Mouse (Mus musculus): ENCODE data around the gene Taf6l. TPM values are rescaled to one million over a fixed set of nuclear protein-coding genes. Genes with fewer than 3 reads are reported as not detected.

Gene Taf6l
- total and polyA plus RNA-seq, 3 experiments = 20.4 to 25.7 (median 25.5) TPM

DNA sequence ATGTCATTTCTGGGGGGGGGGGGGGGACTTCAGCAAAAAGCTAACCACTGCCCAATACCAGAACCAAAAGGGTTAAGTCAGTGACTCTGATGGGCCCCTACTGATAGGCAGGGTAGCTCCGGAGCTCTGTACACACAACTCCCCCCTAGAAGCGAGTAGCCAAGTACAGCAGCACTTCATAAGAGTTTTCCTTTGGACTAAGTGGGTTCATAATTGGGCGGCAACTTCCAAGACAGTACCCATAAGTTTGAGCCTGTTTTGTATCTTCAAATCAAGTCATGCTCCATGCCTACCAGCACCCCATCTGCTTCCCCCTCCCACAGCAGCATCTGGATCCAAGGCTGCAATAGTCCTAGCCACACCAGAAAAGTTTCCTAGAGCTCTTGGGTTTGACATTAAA, 30.6 kb downstream of the Taf6l start:
- no peak overlapping the region for H3K4me3 ChIP-seq (replicated peaks in 1 of 3; ENCODE audit: low read depth in 2 of 3, low read length in 2 of 3, poor library complexity in 1 of 3)
- DNase-seq (ENCODE audit: extremely low read depth) = no peak
- no peaks in the 10 kb centered on the region for H3K27me3 ChIP-seq (replicated peaks)
- H3K4me1 ChIP-seq (ENCODE audit: control insufficient read depth in 1 of 2, insufficient read depth in 2 of 2) = peaks cover 0 to 26% of the 10 kb centered on the region in 2 experiments; a peak in 2 of 4 replicates
- H3K4me2 ChIP-seq (ENCODE audit: insufficient read depth, low read depth, poor library complexity, severe bottlenecking) = peak overlapping the region; percentile 97
- in situ Hi-C loops (cut with MboI; ENCODE audit: low pct_ligation_motif_present, low pct_unique_long_range_greater_than_20kb, low sequenced_read_pairs) = no loop called here
- peak overlapping the region; percentile 80 for H3K9ac ChIP-seq (ENCODE audit: insufficient read depth, low read depth)
- TF ChIP-seq MXI1 (IDR thresholded peaks at IDR 0.05; ENCODE audit: low read depth, low read length) = no peak
- TF ChIP-seq E2F4 (IDR thresholded peaks at IDR 0.05; ENCODE audit: insufficient replicate concordance, low read depth, low read length) = no peak
- TF ChIP-seq HCFC1 (IDR thresholded peaks at IDR 0.05; ENCODE audit: low read depth, low read length) = no peak
- TF ChIP-seq TCF12 (IDR thresholded peaks at IDR 0.05; ENCODE audit: low read depth, low read length) = no peak
- no peak for TF ChIP-seq USF1 (IDR thresholded peaks at IDR 0.05; ENCODE audit: low read depth, low read length)
- no peak for TF ChIP-seq MEF2A (IDR thresholded peaks at IDR 0.05; ENCODE audit: borderline replicate concordance, low read depth, low read length)
- no peak for TF ChIP-seq ELF1 (IDR thresholded peaks at IDR 0.05; ENCODE audit: low read depth, low read length)
- no peak for TF ChIP-seq UBTF (IDR thresholded peaks at IDR 0.05; ENCODE audit: low read depth, low read length)
- no peak for TF ChIP-seq NRF1 (IDR thresholded peaks at IDR 0.05; ENCODE audit: low read depth, low read length)
- TF ChIP-seq USF2 (conservative IDR thresholded peaks at IDR 0.05; ENCODE audit: low read depth, low read length) = no peak
- TF ChIP-seq TBP (conservative IDR thresholded peaks at IDR 0.05; ENCODE audit: low read depth, low read length) = no peak
- TF ChIP-seq ZKSCAN1 (IDR thresholded peaks at IDR 0.05; ENCODE audit: borderline replicate concordance, low read depth, low read length) = no peak
- H3K79me2 ChIP-seq (replicated peaks; ENCODE audit: control insufficient read depth, extremely low read depth, insufficient read depth, poor library complexity, severe bottlenecking) = peaks cover 45% of the 10 kb centered on the region
- no peak overlapping the region for H3K27ac ChIP-seq (ENCODE audit: insufficient read depth, low read depth)
- dilution Hi-C loops (cut with MboI; ENCODE audit: extremely low pct_ligation_motif_present, extremely low pct_unique_long_range_greater_than_20kb, low sequenced_read_pairs) = no loop called here
- peaks cover 32 to 41% of the 10 kb centered on the region in 2 experiments for H3K36me3 ChIP-seq (replicated peaks in 1 of 2; ENCODE audit: control insufficient read depth in 1 of 2, insufficient read depth in 1 of 2, low read length in 1 of 2)
- H3K9me3 ChIP-seq (replicated peaks; ENCODE audit: low read length) = no peaks in the 10 kb centered on the region

DNA sequence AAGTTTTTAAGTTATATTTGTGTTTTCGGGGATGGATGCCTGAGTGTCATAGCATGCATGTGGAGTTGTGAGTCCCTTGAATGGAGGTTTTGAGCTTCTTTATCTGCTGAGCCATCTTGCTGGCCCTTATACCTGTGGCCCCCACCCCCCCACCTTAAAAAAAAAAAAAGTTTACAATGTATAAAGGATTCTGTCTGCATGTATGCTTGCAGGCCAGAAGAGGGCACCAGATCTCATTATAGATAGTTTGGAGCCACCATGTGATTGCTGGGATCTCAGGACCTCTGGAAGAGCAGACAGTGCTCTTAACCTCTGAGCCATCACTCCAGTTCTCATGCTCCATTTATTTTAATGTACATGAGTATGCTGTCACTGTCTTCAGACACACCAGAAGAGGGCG, 38.8 kb downstream of the Taf6l start:
- no peak for DNase-seq (ENCODE audit: extremely low read depth)
- no peak overlapping the region for H3K4me2 ChIP-seq (ENCODE audit: insufficient read depth, low read depth, poor library complexity, severe bottlenecking)
- no peak overlapping the region for H3K4me3 ChIP-seq (replicated peaks in 1 of 3; ENCODE audit: low read depth in 2 of 3, low read length in 2 of 3, poor library complexity in 1 of 3)
- no peak overlapping the region for H3K9ac ChIP-seq (ENCODE audit: insufficient read depth, low read depth)
- H3K27me3 ChIP-seq (replicated peaks) = no peaks in the 10 kb centered on the region
- peaks cover 71 to 91% of the 10 kb centered on the region in 2 experiments for H3K36me3 ChIP-seq (replicated peaks in 1 of 2; ENCODE audit: control insufficient read depth in 1 of 2, insufficient read depth in 1 of 2, low read length in 1 of 2)
- H3K9me3 ChIP-seq (replicated peaks; ENCODE audit: low read length) = no peaks in the 10 kb centered on the region
- dilution Hi-C loops (cut with MboI; ENCODE audit: extremely low pct_ligation_motif_present, extremely low pct_unique_long_range_greater_than_20kb, low sequenced_read_pairs) (no loop called here), in situ Hi-C loops (cut with MboI; ENCODE audit: low pct_ligation_motif_present, low pct_unique_long_range_greater_than_20kb, low sequenced_read_pairs) (loop anchor here (25.0 kb wide), 1 partner anchor 365 kb away; no protein-coding TSS in a partner anchor)
- peaks cover 13% of the 10 kb centered on the region for H3K79me2 ChIP-seq (replicated peaks; ENCODE audit: control insufficient read depth, extremely low read depth, insufficient read depth, poor library complexity, severe bottlenecking)
- no peak overlapping the region for H3K27ac ChIP-seq (ENCODE audit: insufficient read depth, low read depth)
- TF ChIP-seq RAD21 (IDR thresholded peaks at IDR 0.05; ENCODE audit: low read depth, low read length) = peak; percentile 22
- TF ChIP-seq CTCF (conservative IDR thresholded peaks at IDR 0.05 in 1 of 2, IDR thresholded peaks at IDR 0.05 in 1 of 2; ENCODE audit: low read depth in 2 of 2, low read length in 2 of 2) = peak in 1 of 2 experiments; percentile 53; a peak in 2 of 4 replicates
- TF ChIP-seq MXI1 (IDR thresholded peaks at IDR 0.05; ENCODE audit: low read depth, low read length) = no peak
- TF ChIP-seq GABPA (IDR thresholded peaks at IDR 0.05; ENCODE audit: insufficient replicate concordance, low read depth, low read length) = no peak
- TF ChIP-seq ELF1 (IDR thresholded peaks at IDR 0.05; ENCODE audit: low read depth, low read length) = no peak
- TF ChIP-seq POLR2AphosphoS2 (IDR thresholded peaks at IDR 0.05; ENCODE audit: low read depth, low read length) = no peak
- TF ChIP-seq SMC3 (IDR thresholded peaks at IDR 0.05; ENCODE audit: low read depth, low read length) = peak; percentile 28
- peak; percentile 90 for TF ChIP-seq ZNF384 (IDR thresholded peaks at IDR 0.05; ENCODE audit: low read depth, low read length)
- TF ChIP-seq MAZ (IDR thresholded peaks at IDR 0.05; ENCODE audit: low read depth, low read length) = 0 out of 2 replicates have a peak, but pooled peaks have one; percentile 45
- TF ChIP-seq POLR2A (IDR thresholded peaks at IDR 0.05; ENCODE audit: low read depth, low read length) = no peak
- TF ChIP-seq MAFK (IDR thresholded peaks at IDR 0.05; ENCODE audit: insufficient replicate concordance, low read length) = no peak
- TF ChIP-seq TCF12 (IDR thresholded peaks at IDR 0.05; ENCODE audit: low read depth, low read length) = no peak
- TF ChIP-seq USF1 (IDR thresholded peaks at IDR 0.05; ENCODE audit: low read depth, low read length) = no peak
- no peak for TF ChIP-seq PAX5 (IDR thresholded peaks at IDR 0.05; ENCODE audit: low read length)
- TF ChIP-seq MYC (IDR thresholded peaks at IDR 0.05; ENCODE audit: low read depth, low read length) = 0 out of 2 replicates have a peak, but pooled peaks have one; percentile 17
- TF ChIP-seq BHLHE40 (IDR thresholded peaks at IDR 0.05; ENCODE audit: low read depth, low read length) = no peak
- no peak for TF ChIP-seq ZKSCAN1 (IDR thresholded peaks at IDR 0.05; ENCODE audit: borderline replicate concordance, low read depth, low read length)
- H3K4me1 ChIP-seq (ENCODE audit: control insufficient read depth in 1 of 2, insufficient read depth in 2 of 2) = peaks cover 4 to 13% of the 10 kb centered on the region in 2 experiments

All from CH12.LX (cell line).